Mouse (Mus musculus) retina, postnatal 1 day (tissue): Measurements from ENCODE around the gene Olfr736.

Experiments used
- DNase-seq: peaks from one replicate; pipeline ENCODE4 v3.0.0-alpha.2; 2012

The Olfr736 gene

GRCm38 (mm10) chr14:50380863-50381262 is at the start of gene Olfr736:
Gene Olfr736 (plus strand): TSS chr14:50381163.
- no peak for DNase-seq

- DNase-seq: no peak
Measured at GRCm38 (mm10) chr14:50348796-50349195, 32.2 kb upstream of the Olfr736 start, which contains the start of gene Olfr735. Gene Olfr735 (minus strand): TSS chr14:50348872.

- peak; percentile 14 for DNase-seq
Measured at GRCm38 (mm10) chr14:50352438-50352837, 28.5 kb upstream of the Olfr736 start.

GRCm38 (mm10) chr14:50356725-50357124 is 24.2 kb upstream of the Olfr736 start:
- no peak for DNase-seq

- no peak for DNase-seq
Measured at GRCm38 (mm10) chr14:50357593-50357992, 23.4 kb upstream of the Olfr736 start, which contains the start of gene Tlr11. Gene Tlr11 (plus strand): TSS chr14:50357914.

GRCm38 (mm10) chr14:50360480-50360879 is 20.5 kb upstream of the Olfr736 start:
- DNase-seq: no peak

- DNase-seq: no peak
Measured at GRCm38 (mm10) chr14:50363561-50363960, 17.4 kb upstream of the Olfr736 start.

- DNase-seq: no peak
Measured at GRCm38 (mm10) chr14:50407268-50407667, 26.3 kb downstream of the Olfr736 start, which contains the start of gene Olfr738. Gene Olfr738 (plus strand): TSS chr14:50407568.

GRCm38 (mm10) chr14:50418326-50418725 is 37.4 kb downstream of the Olfr736 start, which contains the start of gene Olfr739:
Gene Olfr739 (plus strand): TSS chr14:50418626.
- DNase-seq: no peak
